Mouse (Mus musculus) ES-E14 (cell line): Measurements from ENCODE around the gene Lpp. TPM values are rescaled to one million over a fixed set of nuclear protein-coding genes. Genes with fewer than 3 reads are reported as not detected.

Experiments used
- DNase-seq: peaks from one replicate; pipeline ENCODE4 v3.0.0-alpha.2; 2013; ENCODE audit warnings: low read depth, low spot score
- H3K27ac ChIP-seq: 2 replicates; pipeline ENCODE4 v1.5.1; 2012; ENCODE audit warnings: low read depth, mild to moderate bottlenecking, low read length, moderate library complexity, mixed read lengths; ENCODE audit not compliant: poor library complexity, insufficient read depth, severe bottlenecking
- H3K36me3 ChIP-seq: 2 replicates; pipeline ENCODE4 v1.6.1; 2012; ENCODE audit warnings: mild to moderate bottlenecking, low read length, moderate library complexity, mixed read lengths; ENCODE audit not compliant: control insufficient read depth, poor library complexity, insufficient read depth, severe bottlenecking
- H3K4me1 ChIP-seq, 2 experiments: fragments of 150-350 bp in 1 of 2; sonication (generic) in 1 of 2; 2 replicates each; pipeline ENCODE4 v1.6.1; 2012; ENCODE audit warnings: low read length in 2 of 2, mild to moderate bottlenecking in 1 of 2, mixed read lengths in 1 of 2; ENCODE audit not compliant: control insufficient read depth in 2 of 2, insufficient read depth in 2 of 2, poor library complexity in 1 of 2
- H3K4me3 ChIP-seq, 2 experiments: fragments of 150-350 bp in 1 of 2; sonication (generic) in 1 of 2; 2 replicates each; pipeline ENCODE4 v1.5.1; 2012; ENCODE audit warnings: low read length in 2 of 2, low read depth in 1 of 2, mild to moderate bottlenecking in 1 of 2, mixed read lengths in 1 of 2; ENCODE audit not compliant: insufficient read depth in 1 of 2, poor library complexity in 1 of 2, severe bottlenecking in 1 of 2
- H3K9ac ChIP-seq: 2 replicates; pipeline ENCODE4 v1.6.1; 2012; ENCODE audit warnings: low read depth, mild to moderate bottlenecking, low read length, mixed read lengths; ENCODE audit not compliant: poor library complexity, insufficient read depth, severe bottlenecking
- H3K9me3 ChIP-seq: fragments of 150-350 bp; sonication (generic); 2 replicates; pipeline ENCODE4 v1.6.1; 2012; ENCODE audit warnings: low read depth, mild to moderate bottlenecking, low read length; ENCODE audit not compliant: control insufficient read depth, insufficient read depth
- CHD2 ChIP-seq: IDR thresholded peaks from 2 replicates; pipeline ENCODE4 v1.6.1; 2014; ENCODE audit warnings: mild to moderate bottlenecking, low read depth, low read length, inconsistent platforms
- HCFC1 ChIP-seq: IDR thresholded peaks from 2 replicates; pipeline ENCODE4 v1.6.1; 2012; ENCODE audit warnings: low read length, inconsistent platforms, borderline replicate concordance; ENCODE audit not compliant: insufficient read depth
- MAFK ChIP-seq: IDR thresholded peaks from 2 replicates; pipeline ENCODE4 v1.6.1; 2014; ENCODE audit warnings: mild to moderate bottlenecking, low read depth, low read length, inconsistent platforms; ENCODE audit not compliant: insufficient read depth
- ZC3H11A ChIP-seq: IDR thresholded peaks from 2 replicates; pipeline ENCODE4 v1.6.1; 2012; ENCODE audit warnings: low read depth, mild to moderate bottlenecking, inconsistent platforms, low read length, borderline replicate concordance
- ZNF384 ChIP-seq: IDR thresholded peaks from 2 replicates; pipeline ENCODE4 v1.6.1; 2012; ENCODE audit warnings: low read depth, low read length, inconsistent platforms
- in situ Hi-C, 2 experiments: fragments of 600-800 bp; cut with MboI; formaldehyde crosslinking; loops; one replicate each; pipeline ENCODE4 v1.15.1; 2025; ENCODE audit warnings: low sequenced_read_pairs in 2 of 2, inconsistent platforms in 1 of 2; ENCODE audit not compliant: unreplicated experiment in 2 of 2
- total RNA-seq: library from RNA; depleted of rRNA; stranded (reverse); fragments of 300-350 nt; gene quantifications from 2 replicates; pipeline ENCODE4 v1.2.3, GENCODE M21; 2012; rRNA removed

Gene Lpp
- 23.4 and 31.4 TPM in 2 replicates for total RNA-seq

DNA sequence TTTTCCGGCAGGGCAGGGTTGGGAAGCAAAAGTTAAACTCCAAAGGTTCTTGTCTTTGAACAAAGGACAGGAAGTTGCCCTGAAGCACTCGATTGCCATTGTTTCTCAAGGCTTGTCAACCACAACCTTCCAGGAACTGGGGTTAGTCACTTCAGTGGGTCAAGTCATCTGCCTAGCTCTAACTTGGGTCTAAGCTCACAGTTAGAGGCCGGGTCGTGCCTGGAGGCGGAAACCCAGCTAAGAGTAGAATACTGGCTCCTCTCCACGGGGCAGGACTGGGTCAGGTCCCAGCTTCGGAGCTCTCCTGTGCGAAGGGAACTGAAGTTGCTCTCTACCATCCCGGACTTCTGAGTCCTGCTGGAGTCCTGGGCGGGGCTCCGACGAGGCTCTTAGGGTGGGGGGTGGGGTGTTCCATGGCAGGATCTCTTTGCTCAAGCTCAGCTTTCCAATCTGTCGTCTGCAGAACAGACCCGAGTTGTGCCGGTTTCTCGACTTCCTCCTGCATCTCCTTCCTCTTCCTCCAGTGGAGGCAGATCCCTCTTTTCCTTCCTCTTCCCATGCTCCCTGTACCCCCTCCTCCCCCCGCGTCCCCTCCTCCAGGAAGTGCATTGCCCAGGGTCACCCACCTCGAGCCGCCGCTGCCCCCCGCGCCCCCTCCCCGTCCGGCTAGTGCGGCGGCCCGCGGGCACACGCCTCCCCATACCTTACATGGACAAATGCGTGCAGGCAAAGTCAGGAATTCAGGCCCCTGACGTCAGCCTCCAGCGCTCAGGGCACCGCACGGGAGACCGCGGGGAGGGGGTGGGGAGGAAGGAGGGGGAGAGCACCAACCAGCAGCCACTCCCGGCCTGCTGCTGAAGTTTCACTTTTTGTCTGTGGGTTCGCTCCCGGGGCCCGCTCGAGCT, at the start of gene Lpp:
TSS of gene Lpp (plus strand) at position 857 of the 905 bp plus-strand sequence.
- in situ Hi-C loops: no loop called here
- peak within 1 kb of the TSS; percentile 98 for H3K9ac ChIP-seq
- H3K9me3 ChIP-seq: no peaks in the 10 kb centered on the region
- H3K4me1 ChIP-seq: peaks cover 5 to 20% of the 10 kb centered on the region in 2 experiments; a peak in 3 of 4 replicates
- no peak for TF ChIP-seq CHD2
- 0 out of 2 replicates have a peak, but pooled peaks have one; percentile 23 for TF ChIP-seq HCFC1
- peak within 1 kb of the TSS; percentile 96 for H3K27ac ChIP-seq
- peak within 1 kb of the TSS; percentile 77 to 99 for H3K4me3 ChIP-seq
- no peaks in the 10 kb centered on the region for H3K36me3 ChIP-seq
- DNase-seq: peak; percentile 70

DNA sequence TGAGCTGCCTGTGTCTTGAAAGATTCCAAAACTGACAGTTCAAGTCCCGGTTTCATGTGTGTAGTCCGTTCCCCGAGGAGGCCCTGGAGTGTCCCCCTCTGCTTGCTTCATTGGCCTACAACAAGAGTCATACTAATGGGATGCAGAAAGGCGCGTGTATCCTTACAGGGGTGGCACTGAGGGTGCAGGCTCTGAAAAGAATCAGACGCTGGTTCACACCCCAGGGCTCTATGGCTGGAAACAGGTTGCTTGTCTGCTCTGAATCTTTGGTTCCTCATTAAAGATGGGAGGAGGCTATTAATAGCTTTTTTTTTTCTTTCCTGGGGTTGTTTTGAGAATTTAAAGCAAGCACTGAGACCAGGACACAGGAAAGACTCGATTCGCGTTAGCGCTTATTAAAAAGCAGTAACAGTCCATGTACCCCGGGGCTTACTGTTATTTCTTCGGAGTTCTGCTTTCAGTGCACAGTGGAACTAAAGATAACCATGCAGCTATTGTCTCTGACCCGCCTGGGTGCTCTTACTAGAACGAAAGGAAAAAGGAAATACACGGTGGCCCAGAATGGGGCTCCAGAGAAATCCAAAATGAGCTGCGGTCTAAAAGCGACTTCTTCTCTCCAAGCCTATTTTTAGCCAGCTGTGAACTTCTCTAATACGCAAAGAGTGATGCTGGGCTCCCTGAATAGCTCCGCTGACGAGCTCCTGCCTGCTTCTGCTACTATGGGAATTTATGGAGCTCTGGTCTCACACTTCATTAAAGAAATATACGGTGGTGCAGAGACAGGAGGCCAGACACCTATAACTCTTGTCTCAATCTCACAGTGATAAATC, 45.5 kb upstream of the Lpp start:
- H3K9me3 ChIP-seq: no peaks in the 10 kb centered on the region
- H3K4me3 ChIP-seq: no peak overlapping the region
- H3K4me1 ChIP-seq: no peaks in the 10 kb centered on the region
- no peak for TF ChIP-seq ZNF384
- TF ChIP-seq HCFC1: no peak
- no peak for TF ChIP-seq ZC3H11A
- TF ChIP-seq CHD2: no peak
- no peak for TF ChIP-seq MAFK
- no peak for DNase-seq
- no peak overlapping the region for H3K9ac ChIP-seq
- in situ Hi-C loops: no loop called here
- H3K27ac ChIP-seq: no peak overlapping the region
- H3K36me3 ChIP-seq: no peaks in the 10 kb centered on the region

DNA sequence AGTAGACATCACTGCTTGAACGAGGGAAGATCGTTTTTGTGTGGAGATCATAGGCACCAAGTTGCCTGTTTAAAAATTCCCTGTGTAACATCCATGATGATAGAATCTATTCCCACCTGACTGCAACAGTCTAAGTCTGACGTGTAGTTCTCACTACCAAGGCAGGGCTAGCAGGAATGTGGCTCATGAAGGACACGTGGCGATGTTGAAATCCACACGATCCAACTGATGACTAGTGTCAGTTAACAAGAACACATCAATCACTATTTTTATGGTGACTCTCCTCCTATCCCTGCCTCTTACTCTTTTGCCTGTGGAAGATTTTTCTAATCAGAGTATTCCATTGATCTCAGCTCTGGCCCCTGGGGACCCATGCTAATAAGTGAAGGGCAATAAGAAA, 43.0 kb upstream of the Lpp start:
- Histone ChIP-seq H3K4me1 (no peaks in the 10 kb centered on the region), H3K9me3 (no peaks in the 10 kb centered on the region), H3K27ac (no peak overlapping the region), H3K4me3 (no peak overlapping the region), H3K9ac (no peak overlapping the region), H3K36me3 (no peaks in the 10 kb centered on the region)
- in situ Hi-C loops: no loop called here
- TF ChIP-seq HCFC1 (no peak), ZC3H11A (no peak), ZNF384 (no peak), MAFK (no peak), CHD2 (no peak)
- DNase-seq: no peak

DNA sequence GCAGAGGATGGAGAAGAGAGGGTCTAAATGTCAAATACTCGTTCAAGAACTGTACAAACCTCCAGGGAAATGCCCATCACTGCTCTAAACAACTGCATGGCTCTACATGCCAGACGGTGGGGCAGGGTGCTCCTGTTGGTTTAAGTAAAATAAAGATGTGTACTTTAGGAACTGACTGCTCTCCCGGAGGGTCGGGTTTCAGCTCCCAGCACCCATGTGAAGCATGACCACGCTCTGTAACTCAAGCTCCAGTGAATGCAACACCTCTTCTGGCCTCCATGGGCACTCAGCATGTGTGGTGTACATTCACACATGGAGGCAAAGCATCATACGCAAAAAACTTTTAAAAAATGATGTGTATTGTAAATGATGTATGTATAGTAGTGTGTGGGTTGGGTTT, 42.6 kb upstream of the Lpp start:
- no peaks in the 10 kb centered on the region for H3K36me3 ChIP-seq
- no peak overlapping the region for H3K4me3 ChIP-seq
- H3K9ac ChIP-seq: no peak overlapping the region
- no peak for TF ChIP-seq HCFC1
- no peaks in the 10 kb centered on the region for H3K4me1 ChIP-seq
- DNase-seq: no peak
- H3K9me3 ChIP-seq: no peaks in the 10 kb centered on the region
- in situ Hi-C loops: no loop called here
- no peak overlapping the region for H3K27ac ChIP-seq
